8 mouse cellular contexts compared by ENCODE assay signal in the genomic region with DNA sequence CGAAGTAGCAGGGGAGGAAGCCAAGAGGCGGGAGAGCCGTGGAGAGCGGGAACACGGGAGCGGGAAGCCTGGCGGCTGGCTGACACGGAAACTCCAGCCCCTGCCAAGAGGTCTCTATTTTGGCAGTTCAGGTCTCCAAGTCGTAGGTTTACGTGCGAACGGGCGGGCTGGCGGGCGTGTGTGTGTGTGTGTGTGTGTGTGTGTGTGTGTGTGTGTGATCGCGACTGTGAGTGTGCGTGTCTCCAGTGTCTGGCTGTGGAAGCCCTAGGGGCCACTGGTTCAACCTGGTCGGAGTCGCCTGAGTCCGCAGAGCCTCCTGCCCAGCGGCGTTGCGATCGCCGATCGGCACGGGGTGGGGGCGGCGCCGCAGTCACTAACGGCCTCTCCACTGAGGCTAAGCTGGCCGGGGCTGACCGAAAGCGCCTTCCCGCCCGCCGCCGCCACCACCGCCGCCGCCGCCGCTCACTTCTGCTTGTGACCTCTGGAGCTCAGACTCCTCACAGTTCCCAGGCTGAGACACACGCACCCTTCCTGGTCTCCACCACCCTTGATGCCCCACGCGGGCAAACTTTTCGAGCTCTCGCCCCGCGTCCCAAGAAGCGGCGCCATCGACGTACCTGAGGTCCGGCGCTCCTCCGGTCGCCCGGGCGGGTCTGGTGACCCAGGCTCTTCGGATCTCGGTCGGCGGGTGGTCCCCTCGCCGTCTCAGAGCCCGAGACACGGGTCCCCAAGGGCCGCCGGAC. TPM values are rescaled to one million over a fixed set of nuclear protein-coding genes. Genes with fewer than 3 reads are reported as not detected.
A peak's percentile ranks its signal among the peaks of the same experiment; 100 is the strongest.
DNase-seq lines count a peak whose midpoint lies in the region; ATAC-seq and TF ChIP-seq lines count a peak whose summit lies in the region.

No protein-coding gene starts in this region.

- no peaks in the 10 kb centered on the region for H3K9me3 ChIP-seq in embryonic facial prominence, embryonic 11.5 days (replicated peaks; ENCODE audit: control insufficient read depth, low read length)
- H3K9me3 ChIP-seq in hindbrain, embryonic 10.5 days = no peaks in the 10 kb centered on the region; the same call in 1 of the 2 replicates
- no peaks in the 10 kb centered on the region for H3K9me3 ChIP-seq in liver, embryonic 12.5 days (replicated peaks)
- H3K9me3 ChIP-seq in neural tube, embryonic 12.5 days = no peaks in the 10 kb centered on the region

- TF ChIP-seq CTCF in left cerebral cortex, adult 2 months (IDR thresholded peaks at IDR 0.05) = no peak

- peak overlapping the region; percentile 18; the same call in 1 of the 2 replicates for H3K9ac ChIP-seq in embryonic facial prominence, embryonic 11.5 days (replicated peaks; ENCODE audit: low read length)
- peak overlapping the region; percentile 79 for H3K9ac ChIP-seq in liver, embryonic 12.5 days
- no peak overlapping the region for H3K9ac ChIP-seq in neural tube, embryonic 12.5 days

- intact Hi-C loops in left cerebral cortex, adult 2 months (cut with DNase I) = no loop called here
- intact Hi-C loops in left cerebral cortex, postnatal 36 days (cut with DNase I) = no loop called here

- H3K4me2 ChIP-seq in embryonic facial prominence, embryonic 11.5 days (ENCODE audit: low read depth, low read length) = peak overlapping the region; percentile 39
- peak overlapping the region; percentile 80 for H3K4me2 ChIP-seq in liver, embryonic 12.5 days
- H3K4me2 ChIP-seq in neural tube, embryonic 12.5 days (replicated peaks) = peak overlapping the region; percentile 54

- 11% methylated on average over 38 of the region's 71 CpGs for WGBS in embryonic facial prominence, embryonic 11.5 days
- 11% methylated on average over 65 of the region's 71 CpGs for WGBS in hindbrain, embryonic 10.5 days
- whole genome bisulfite sequencing in liver, embryonic 12.5 days (ENCODE audit: insufficient replicate concordance) = 13% methylated on average over 40 of the region's 71 CpGs
- WGBS in neural tube, embryonic 12.5 days = 16% methylated on average over 64 of the region's 71 CpGs

- DNase-seq in left cerebral cortex, adult 2 months (ENCODE audit: extremely low spot score in 1 of 2, low spot score in 2 of 2) = no peak
- no peak for DNase-seq in left cerebral cortex, postnatal 36 days (ENCODE audit: low spot score in 2 of 2)
- no peak for DNase-seq in embryonic facial prominence, embryonic 11.5 days (ENCODE audit: low spot score)
- DNase-seq in hindbrain, embryonic 10.5 days (ENCODE audit: low spot score) = peak; percentile 23
- no peak for DNase-seq in cerebellum, adult 18-20 months
- no peak for DNase-seq in frontal cortex, postnatal 36 days (ENCODE audit: low spot score in 2 of 2)

- H3K4me3 ChIP-seq in left cerebral cortex, adult 2 months = peak overlapping the region; percentile 29
- peak overlapping the region; percentile 38 for H3K4me3 ChIP-seq in embryonic facial prominence, embryonic 11.5 days (ENCODE audit: low read depth, low read length)
- peak overlapping the region; percentile 50 for H3K4me3 ChIP-seq in hindbrain, embryonic 10.5 days
- peak overlapping the region; percentile 66 for H3K4me3 ChIP-seq in liver, embryonic 12.5 days
- H3K4me3 ChIP-seq in neural tube, embryonic 12.5 days = peak overlapping the region; percentile 36

- H3K4me1 ChIP-seq in embryonic facial prominence, embryonic 11.5 days (ENCODE audit: control insufficient read depth, insufficient read depth, low read length) = no peaks in the 10 kb centered on the region
- H3K4me1 ChIP-seq in hindbrain, embryonic 10.5 days (replicated peaks) = peaks cover 24% of the 10 kb centered on the region; the same call in 1 of the 2 replicates
- peaks cover 37% of the 10 kb centered on the region for H3K4me1 ChIP-seq in liver, embryonic 12.5 days
- peaks cover 4% of the 10 kb centered on the region; the same call in 1 of the 2 replicates for H3K4me1 ChIP-seq in neural tube, embryonic 12.5 days

- ATAC-seq in embryonic facial prominence, embryonic 11.5 days (replicated peaks; ENCODE audit: insufficient number of reproducible peaks, low FRiP score, low TSS enrichment, low read depth) = 0 out of 2 replicates have a peak, but pooled peaks have one; percentile 22
- ATAC-seq in liver, embryonic 12.5 days = peak; percentile 29
- ATAC-seq in neural tube, embryonic 12.5 days (ENCODE audit: low FRiP score, low read depth) = no peak

- H3K27me3 ChIP-seq in embryonic facial prominence, embryonic 11.5 days (ENCODE audit: control insufficient read depth, insufficient read depth, low read length) = no peaks in the 10 kb centered on the region; the same call in 1 of the 2 replicates
- H3K27me3 ChIP-seq in hindbrain, embryonic 10.5 days (ENCODE audit: insufficient read depth, poor library complexity, severe bottlenecking) = peaks cover 64% of the 10 kb centered on the region
- H3K27me3 ChIP-seq in liver, embryonic 12.5 days (replicated peaks) = peaks cover 25% of the 10 kb centered on the region
- H3K27me3 ChIP-seq in neural tube, embryonic 12.5 days (replicated peaks) = peaks cover 32% of the 10 kb centered on the region

- no peak overlapping the region for H3K27ac ChIP-seq in left cerebral cortex, adult 2 months
- H3K27ac ChIP-seq in embryonic facial prominence, embryonic 11.5 days (replicated peaks; ENCODE audit: low read depth, low read length) = no peak overlapping the region
- H3K27ac ChIP-seq in hindbrain, embryonic 10.5 days = peak overlapping the region; percentile 70; the same call in 1 of the 2 replicates
- H3K27ac ChIP-seq in liver, embryonic 12.5 days = peak overlapping the region; percentile 68
- no peak overlapping the region for H3K27ac ChIP-seq in neural tube, embryonic 12.5 days

- no peaks in the 10 kb centered on the region for H3K36me3 ChIP-seq in embryonic facial prominence, embryonic 11.5 days (replicated peaks; ENCODE audit: control insufficient read depth, insufficient read depth, low read depth, low read length)
- H3K36me3 ChIP-seq in hindbrain, embryonic 10.5 days = no peaks in the 10 kb centered on the region
- no peaks in the 10 kb centered on the region for H3K36me3 ChIP-seq in liver, embryonic 12.5 days
- H3K36me3 ChIP-seq in neural tube, embryonic 12.5 days = no peaks in the 10 kb centered on the region

RNA-seq across cellular contexts. Expression of a gene that starts 9.8 kb away (rescaled TPM):
- total RNA-seq in left cerebral cortex, adult 2 months (2021) = under 1 TPM; 0.63 to 0.84 TPM
- 1 to 10 TPM in 1 of 2 experiments, under 1 TPM in 1; 0.99 to 1.1 TPM for total RNA-seq in left cerebral cortex, postnatal 36 days (2021)
- polyA plus RNA-seq in embryonic facial prominence, embryonic 11.5 days (2014; fragmentation: Nextera tagmentation; extraction: Ambion mirVana) = 2.9 and 3.2 TPM in 2 replicates
- polyA plus RNA-seq in hindbrain, embryonic 10.5 days (2016; fragmentation: Nextera tagmentation; extraction: Ambion mirVana) = 2.6 and 2.8 TPM in 2 replicates
- 4.0 and 4.3 TPM in 2 replicates for polyA plus RNA-seq in liver, embryonic 12.5 days (2016; fragmentation: Nextera tagmentation; extraction: Ambion mirVana)
- 1.3 TPM in 2 replicates for polyA plus RNA-seq in neural tube, embryonic 12.5 days (2016; fragmentation: Nextera tagmentation; extraction: Ambion mirVana)

Comparison
In these comparisons a context has a peak if more than half of its experiments do, and no peak if none do; other contexts are left out.
1. H3K27ac ChIP-seq: peak in hindbrain, embryonic 10.5 days (single experiment) and liver, embryonic 12.5 days (single experiment); none in left cerebral cortex, adult 2 months (single experiment), embryonic facial prominence, embryonic 11.5 days (single experiment) and neural tube, embryonic 12.5 days (single experiment).
2. Peak in every context shown above with its lines, with median percentiles within 50 percentile points of each other: H3K4me3 ChIP-seq and H3K4me2 ChIP-seq.